Mouse (Mus musculus): ENCODE measurements around the gene Flvcr1. TPM values are rescaled to one million over a fixed set of nuclear protein-coding genes. Genes with fewer than 3 reads are reported as not detected.

The Flvcr1 gene
- polyA plus RNA-seq, 1 experiment: 56.7 TPM

- Histone ChIP-seq H3K4me3 (ENCODE audit: control insufficient read depth, insufficient read depth, low read length) (no peak overlapping the region), H3K27ac (ENCODE audit: control insufficient read depth, insufficient read depth, low read length) (no peak overlapping the region), H3K27me3 (ENCODE audit: control insufficient read depth, insufficient read depth, low read length) (no peaks in the 10 kb centered on the region), H3K36me3 (ENCODE audit: control insufficient read depth, insufficient read depth, low read length) (peaks cover 29% of the 10 kb centered on the region; the same call in 1 of the 2 replicates), H3K4me1 (replicated peaks; ENCODE audit: control insufficient read depth, insufficient read depth, low read length) (no peaks in the 10 kb centered on the region)
- 97% methylated on average over 4 of the region's 4 CpGs for WGBS
- DNase-seq: no peak
- TF ChIP-seq POLR2A (IDR thresholded peaks at IDR 0.05; ENCODE audit: control insufficient read depth, extremely low read depth, insufficient read depth, low read length, poor library complexity) (no peak), CTCF (IDR thresholded peaks at IDR 0.05; ENCODE audit: borderline replicate concordance, control insufficient read depth, extremely low read depth, insufficient read depth, low read length, poor library complexity) (no peak)
Measured at GRCm38 (mm10) chr1:191070259-191070658, 44.3 kb upstream of the Flvcr1 start.

DNA sequence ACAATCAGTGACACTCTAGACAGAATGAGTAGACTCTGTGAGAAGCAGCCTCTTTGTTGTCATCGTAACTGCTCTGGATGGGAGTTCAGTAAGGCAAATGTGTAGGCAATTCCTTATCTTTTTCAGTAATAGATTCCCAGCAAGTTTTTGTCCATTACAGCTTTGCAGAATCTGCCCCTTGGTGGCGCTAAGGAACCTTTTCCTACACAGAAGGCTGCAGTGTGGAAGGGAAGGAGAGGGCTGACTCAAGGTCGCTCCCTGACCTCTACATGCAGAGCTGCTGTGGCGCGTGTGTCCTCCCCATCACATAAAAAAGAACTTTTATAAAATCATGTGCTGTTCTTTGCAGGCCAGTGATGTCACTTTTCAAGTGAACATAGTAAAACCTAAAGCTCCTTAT lies 42.4 kb upstream of the Flvcr1 start:
- peaks cover 26% of the 10 kb centered on the region; the same call in 1 of the 2 replicates for H3K36me3 ChIP-seq (ENCODE audit: control insufficient read depth, insufficient read depth, low read length)
- H3K27ac ChIP-seq (ENCODE audit: control insufficient read depth, insufficient read depth, low read length): no peak overlapping the region
- no peaks in the 10 kb centered on the region for H3K27me3 ChIP-seq (ENCODE audit: control insufficient read depth, insufficient read depth, low read length)
- DNase-seq: no peak
- H3K4me1 ChIP-seq (replicated peaks; ENCODE audit: control insufficient read depth, insufficient read depth, low read length): 0 out of 2 replicates have a peak, but pooled peaks cover 2% of the 10 kb centered on the region
- WGBS: 98% methylated on average over 5 of the region's 5 CpGs
- TF ChIP-seq CTCF (IDR thresholded peaks at IDR 0.05; ENCODE audit: borderline replicate concordance, control insufficient read depth, extremely low read depth, insufficient read depth, low read length, poor library complexity) (no peak), POLR2A (IDR thresholded peaks at IDR 0.05; ENCODE audit: control insufficient read depth, extremely low read depth, insufficient read depth, low read length, poor library complexity) (no peak)
- H3K4me3 ChIP-seq (ENCODE audit: control insufficient read depth, insufficient read depth, low read length): no peak overlapping the region

DNA sequence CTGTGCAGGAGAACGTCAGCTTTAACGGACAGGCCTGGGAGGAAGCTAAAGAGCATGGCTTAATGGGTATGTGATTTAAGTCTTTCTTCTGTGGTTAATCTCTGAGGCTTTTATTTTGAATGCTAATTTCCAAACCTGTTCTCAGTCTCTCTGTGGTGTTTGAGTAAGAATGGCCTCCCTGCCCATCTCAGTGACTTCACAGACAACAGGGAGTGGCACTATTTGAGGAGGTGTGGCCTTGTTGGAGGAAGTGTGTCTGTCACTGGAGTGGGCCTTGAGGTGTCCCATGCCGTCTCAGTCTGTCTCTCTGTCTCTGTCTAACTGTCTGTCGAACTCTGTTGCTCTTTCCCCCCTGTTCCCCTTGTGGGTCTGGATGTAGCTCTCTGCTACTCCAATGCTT lies 39.2 kb upstream of the Flvcr1 start:
- Histone ChIP-seq H3K27me3 (ENCODE audit: control insufficient read depth, insufficient read depth, low read length) (no peaks in the 10 kb centered on the region), H3K4me3 (ENCODE audit: control insufficient read depth, insufficient read depth, low read length) (no peak overlapping the region), H3K27ac (ENCODE audit: control insufficient read depth, insufficient read depth, low read length) (no peak overlapping the region), H3K4me1 (replicated peaks; ENCODE audit: control insufficient read depth, insufficient read depth, low read length) (0 out of 2 replicates have a peak, but pooled peaks cover 2% of the 10 kb centered on the region), H3K36me3 (ENCODE audit: control insufficient read depth, insufficient read depth, low read length) (peaks cover 9% of the 10 kb centered on the region; the same call in 1 of the 2 replicates)
- no peak for DNase-seq
- 95% methylated on average over 4 of the region's 4 CpGs for WGBS
- TF ChIP-seq CTCF (IDR thresholded peaks at IDR 0.05; ENCODE audit: borderline replicate concordance, control insufficient read depth, extremely low read depth, insufficient read depth, low read length, poor library complexity) (no peak), POLR2A (IDR thresholded peaks at IDR 0.05; ENCODE audit: control insufficient read depth, extremely low read depth, insufficient read depth, low read length, poor library complexity) (no peak)

GRCm38 (mm10) chr1:191064535-191064934 lies 38.6 kb upstream of the Flvcr1 start:
- Histone ChIP-seq H3K36me3 (ENCODE audit: control insufficient read depth, insufficient read depth, low read length) (peaks cover 5% of the 10 kb centered on the region; the same call in 1 of the 2 replicates), H3K27me3 (ENCODE audit: control insufficient read depth, insufficient read depth, low read length) (no peaks in the 10 kb centered on the region), H3K4me3 (ENCODE audit: control insufficient read depth, insufficient read depth, low read length) (no peak overlapping the region), H3K4me1 (replicated peaks; ENCODE audit: control insufficient read depth, insufficient read depth, low read length) (0 out of 2 replicates have a peak, but pooled peaks cover 2% of the 10 kb centered on the region), H3K27ac (ENCODE audit: control insufficient read depth, insufficient read depth, low read length) (no peak overlapping the region)
- 98% methylated on average over 2 of the region's 2 CpGs for WGBS
- no peak for DNase-seq
- TF ChIP-seq CTCF (IDR thresholded peaks at IDR 0.05; ENCODE audit: borderline replicate concordance, control insufficient read depth, extremely low read depth, insufficient read depth, low read length, poor library complexity): no peak
- no peak for TF ChIP-seq POLR2A (IDR thresholded peaks at IDR 0.05; ENCODE audit: control insufficient read depth, extremely low read depth, insufficient read depth, low read length, poor library complexity)

DNA sequence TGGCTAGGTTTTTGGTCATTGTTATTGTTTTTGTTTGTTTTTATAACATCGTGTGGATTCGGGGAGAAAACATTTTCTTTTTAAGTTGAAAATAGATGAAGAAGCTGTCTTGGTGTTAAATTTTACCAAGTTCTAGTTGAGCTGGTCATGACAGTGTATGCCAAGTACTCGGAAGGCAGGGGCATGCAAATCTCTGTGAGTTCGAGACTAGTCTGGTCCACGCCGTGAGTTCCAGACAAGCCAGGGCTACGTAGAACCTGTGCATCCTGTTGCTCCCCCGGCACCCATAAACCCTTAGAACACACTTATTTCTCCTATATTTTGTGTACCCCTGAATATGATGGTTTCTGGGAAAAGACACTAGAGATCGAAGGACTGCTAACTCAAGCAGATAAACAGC lies 37.7 kb upstream of the Flvcr1 start:
- Histone ChIP-seq H3K4me3 (ENCODE audit: control insufficient read depth, insufficient read depth, low read length) (peak overlapping the region; percentile 20; the same call in 1 of the 2 replicates), H3K4me1 (replicated peaks; ENCODE audit: control insufficient read depth, insufficient read depth, low read length) (0 out of 2 replicates have a peak, but pooled peaks cover 2% of the 10 kb centered on the region), H3K36me3 (ENCODE audit: control insufficient read depth, insufficient read depth, low read length) (peaks cover under 1% of the 10 kb centered on the region; the same call in 1 of the 2 replicates), H3K27ac (ENCODE audit: control insufficient read depth, insufficient read depth, low read length) (no peak overlapping the region), H3K27me3 (ENCODE audit: control insufficient read depth, insufficient read depth, low read length) (no peaks in the 10 kb centered on the region)
- TF ChIP-seq CTCF (IDR thresholded peaks at IDR 0.05; ENCODE audit: borderline replicate concordance, control insufficient read depth, extremely low read depth, insufficient read depth, low read length, poor library complexity): no peak
- TF ChIP-seq POLR2A (IDR thresholded peaks at IDR 0.05; ENCODE audit: control insufficient read depth, extremely low read depth, insufficient read depth, low read length, poor library complexity): no peak
- whole genome bisulfite sequencing: 66% methylated on average over 9 of the region's 9 CpGs
- no peak for DNase-seq

DNA sequence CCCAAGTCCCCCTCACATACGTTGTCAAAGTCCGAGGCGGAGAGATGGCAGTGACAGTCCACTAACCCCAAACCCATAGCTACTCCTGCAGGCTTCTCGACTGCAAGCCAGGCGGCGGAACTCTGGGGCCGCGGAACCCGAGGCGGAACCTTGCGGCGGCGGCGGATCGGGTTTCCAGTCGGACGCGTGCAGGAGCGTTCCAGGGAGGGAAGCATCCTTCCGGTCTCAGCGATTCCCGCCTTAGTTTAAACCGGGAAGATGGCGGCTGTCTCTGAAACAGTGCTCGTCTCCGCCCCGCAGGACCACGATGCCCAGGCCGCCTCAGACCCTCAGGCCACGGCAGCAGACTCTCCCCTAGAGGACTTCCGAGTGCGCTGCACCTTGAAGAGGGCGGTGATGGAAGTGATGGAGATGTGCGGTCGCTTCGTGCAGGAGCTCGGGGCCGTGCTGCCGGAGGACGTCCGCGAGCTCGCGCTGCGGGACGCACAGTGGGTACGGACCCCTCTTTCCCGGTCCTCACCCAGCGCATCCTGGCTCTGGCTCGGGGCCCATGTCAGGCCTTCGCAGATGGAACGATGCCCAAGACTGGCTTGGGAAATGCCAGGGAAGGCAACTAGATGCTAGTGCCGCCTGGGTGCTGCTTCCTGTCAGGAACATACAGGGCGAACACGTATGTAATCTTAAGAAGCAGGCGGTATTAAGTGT lies 37.0 kb upstream of the Flvcr1 start, which contains the start of the genes Tatdn3 and Nsl1:
TSS of gene Tatdn3 (minus strand) at position 152 of the 705 bp plus-strand sequence.
TSS of gene Nsl1 (plus strand) at position 232 of the 705 bp plus-strand sequence.
- WGBS: under 1% methylated on average over 56 of the region's 56 CpGs

More for the DNA sequence above, 37.0 kb upstream of the Flvcr1 start, which contains the start of the genes Tatdn3 and Nsl1:
- Histone ChIP-seq H3K36me3 (ENCODE audit: control insufficient read depth, insufficient read depth, low read length) (no peaks in the 10 kb centered on the region), H3K27ac (ENCODE audit: control insufficient read depth, insufficient read depth, low read length) (no peak within 1 kb of the TSS), H3K27me3 (ENCODE audit: control insufficient read depth, insufficient read depth, low read length) (no peaks in the 10 kb centered on the region), H3K4me3 (ENCODE audit: control insufficient read depth, insufficient read depth, low read length) (peak within 1 kb of the TSS; percentile 67), H3K4me1 (replicated peaks; ENCODE audit: control insufficient read depth, insufficient read depth, low read length) (0 out of 2 replicates have a peak, but pooled peaks cover 2% of the 10 kb centered on the region)
- peak; percentile 92 for DNase-seq
- TF ChIP-seq POLR2A (IDR thresholded peaks at IDR 0.05; ENCODE audit: control insufficient read depth, extremely low read depth, insufficient read depth, low read length, poor library complexity) (no peak), CTCF (IDR thresholded peaks at IDR 0.05; ENCODE audit: borderline replicate concordance, control insufficient read depth, extremely low read depth, insufficient read depth, low read length, poor library complexity) (no peak)
